9 mouse cellular contexts compared by ENCODE assay signal in genomic region chr11:65745707-65746333, GRCm38 (mm10). TPM values are rescaled to one million over a fixed set of nuclear protein-coding genes. Genes with fewer than 3 reads are reported as not detected.
DNase-seq lines count a peak whose midpoint lies in the region.
"Had no signal": no experiment of that assay in that cellular context is flagged by ENCODE, and none has a peak within 500 bp of the region (broad histone marks: within the 10 kb centered on the region; RNA-seq: fewer than 3 reads in every experiment).

No protein-coding gene starts in this region.

- intact Hi-C loops in heart, postnatal 25 days (cut with DNase I), result no loop called here

- peak; percentile 3 for DNase-seq in embryo, embryonic 11 days
- no peak for DNase-seq in embryo, embryonic 10 days (ENCODE audit: low spot score)
- DNase-seq in right cerebral cortex, adult 18-20 months, result peak; percentile 74
- no peak for DNase-seq in right cerebral cortex, postnatal 14 days
- peak; percentile 60 to 74 for DNase-seq in left cerebral cortex, adult 9 months (ENCODE audit: low spot score in 2 of 2)
- no peak for DNase-seq in urinary bladder, postnatal 14 days (ENCODE audit: low spot score)
- no peak for DNase-seq in heart, postnatal 25 days (ENCODE audit: low spot score)
- no peak for DNase-seq in heart, adult 9 months (ENCODE audit: low spot score in 2 of 2)
- DNase-seq: lung, postnatal 4 days had no signal

RNA-seq across cellular contexts. Expression of gene Map2k4, which starts 42.3 kb away (rescaled TPM):
- 10 to 100 TPM; 45.5 to 45.8 TPM for total RNA-seq in heart, postnatal 25 days (2021)

Comparison
In these comparisons a context has a peak if more than half of its experiments do, and no peak if none do; other contexts are left out.
1. DNase-seq: peak in embryo, embryonic 11 days (single experiment), right cerebral cortex, adult 18-20 months (single experiment) and left cerebral cortex, adult 9 months (2 of 2); none in embryo, embryonic 10 days (single experiment), right cerebral cortex, postnatal 14 days (single experiment), urinary bladder, postnatal 14 days (single experiment), heart, postnatal 25 days (single experiment) and heart, adult 9 months (0 of 2).